Mouse (Mus musculus): ENCODE measurements around the gene Ttc27. TPM values are rescaled to one million over a fixed set of nuclear protein-coding genes. Genes with fewer than 3 reads are reported as not detected.

The Ttc27 gene
- polyA plus RNA-seq, 1 experiment from 2014 or later: 17.7 TPM

- Histone ChIP-seq H3K9me3 (replicated peaks; ENCODE audit: control insufficient read depth, low read length, poor library complexity, severe bottlenecking) (no peaks in the 10 kb centered on the region), H3K4me2 (ENCODE audit: low read length) (no peak overlapping the region), H3K27me3 (ENCODE audit: control insufficient read depth, insufficient read depth, low read depth, low read length) (no peaks in the 10 kb centered on the region), H3K4me1 (ENCODE audit: control insufficient read depth, insufficient read depth, low read length) (no peaks in the 10 kb centered on the region), H3K9ac (ENCODE audit: low read depth, low read length) (no peak overlapping the region), H3K36me3 (ENCODE audit: control insufficient read depth, insufficient read depth, low read length) (no peaks in the 10 kb centered on the region), H3K4me3 (ENCODE audit: low read depth, low read length) (no peak overlapping the region), H3K27ac (ENCODE audit: low read length) (no peak overlapping the region)
- WGBS: 99% methylated on average over 4 of the region's 4 CpGs
- ATAC-seq: no peak
These were observed 54.8 kb downstream of the Ttc27 start for GRCm38 (mm10) chr17:74772364-74772763.

GRCm38 (mm10) chr17:74773556-74773955 is 56.0 kb downstream of the Ttc27 start:
- no peak overlapping the region for H3K9ac ChIP-seq (ENCODE audit: low read depth, low read length)
- H3K4me2 ChIP-seq (ENCODE audit: low read length): no peak overlapping the region
- no peak for ATAC-seq
- H3K27me3 ChIP-seq (ENCODE audit: control insufficient read depth, insufficient read depth, low read depth, low read length): no peaks in the 10 kb centered on the region
- WGBS: 23% methylated on average over 5 of the region's 5 CpGs
- H3K4me1 ChIP-seq (ENCODE audit: control insufficient read depth, insufficient read depth, low read length): no peaks in the 10 kb centered on the region
- H3K27ac ChIP-seq (ENCODE audit: low read length): no peak overlapping the region
- no peak overlapping the region for H3K4me3 ChIP-seq (ENCODE audit: low read depth, low read length)
- no peaks in the 10 kb centered on the region for H3K36me3 ChIP-seq (ENCODE audit: control insufficient read depth, insufficient read depth, low read length)
- no peaks in the 10 kb centered on the region for H3K9me3 ChIP-seq (replicated peaks; ENCODE audit: control insufficient read depth, low read length, poor library complexity, severe bottlenecking)

GRCm38 (mm10) chr17:74780133-74780532 is 62.6 kb downstream of the Ttc27 start:
- no peak for ATAC-seq
- no peaks in the 10 kb centered on the region for H3K36me3 ChIP-seq (ENCODE audit: control insufficient read depth, insufficient read depth, low read length)
- no peak overlapping the region for H3K9ac ChIP-seq (ENCODE audit: low read depth, low read length)
- no peaks in the 10 kb centered on the region for H3K27me3 ChIP-seq (ENCODE audit: control insufficient read depth, insufficient read depth, low read depth, low read length)
- WGBS: 85% methylated on average over 4 of the region's 4 CpGs
- no peak overlapping the region for H3K4me2 ChIP-seq (ENCODE audit: low read length)
- no peaks in the 10 kb centered on the region for H3K4me1 ChIP-seq (ENCODE audit: control insufficient read depth, insufficient read depth, low read length)
- H3K4me3 ChIP-seq (ENCODE audit: low read depth, low read length): no peak overlapping the region
- H3K27ac ChIP-seq (ENCODE audit: low read length): no peak overlapping the region
- H3K9me3 ChIP-seq (replicated peaks; ENCODE audit: control insufficient read depth, low read length, poor library complexity, severe bottlenecking): no peaks in the 10 kb centered on the region

GRCm38 (mm10) chr17:74780627-74781026 is 63.1 kb downstream of the Ttc27 start:
- H3K9ac ChIP-seq (ENCODE audit: low read depth, low read length): no peak overlapping the region
- no peaks in the 10 kb centered on the region for H3K36me3 ChIP-seq (ENCODE audit: control insufficient read depth, insufficient read depth, low read length)
- no peak for ATAC-seq
- H3K4me3 ChIP-seq (ENCODE audit: low read depth, low read length): no peak overlapping the region
- H3K27me3 ChIP-seq (ENCODE audit: control insufficient read depth, insufficient read depth, low read depth, low read length): no peaks in the 10 kb centered on the region
- H3K9me3 ChIP-seq (replicated peaks; ENCODE audit: control insufficient read depth, low read length, poor library complexity, severe bottlenecking): no peaks in the 10 kb centered on the region
- WGBS: 91% methylated on average over 9 of the region's 9 CpGs
- H3K4me1 ChIP-seq (ENCODE audit: control insufficient read depth, insufficient read depth, low read length): no peaks in the 10 kb centered on the region
- H3K4me2 ChIP-seq (ENCODE audit: low read length): no peak overlapping the region
- no peak overlapping the region for H3K27ac ChIP-seq (ENCODE audit: low read length)

- H3K4me3 ChIP-seq (ENCODE audit: low read depth, low read length): no peak overlapping the region
- H3K4me1 ChIP-seq (ENCODE audit: control insufficient read depth, insufficient read depth, low read length): no peaks in the 10 kb centered on the region
- no peak overlapping the region for H3K9ac ChIP-seq (ENCODE audit: low read depth, low read length)
- no peaks in the 10 kb centered on the region for H3K27me3 ChIP-seq (ENCODE audit: control insufficient read depth, insufficient read depth, low read depth, low read length)
- no peaks in the 10 kb centered on the region for H3K9me3 ChIP-seq (replicated peaks; ENCODE audit: control insufficient read depth, low read length, poor library complexity, severe bottlenecking)
- H3K27ac ChIP-seq (ENCODE audit: low read length): no peak overlapping the region
- no peaks in the 10 kb centered on the region for H3K36me3 ChIP-seq (ENCODE audit: control insufficient read depth, insufficient read depth, low read length)
- no peak for ATAC-seq
- H3K4me2 ChIP-seq (ENCODE audit: low read length): no peak overlapping the region
These were observed 64.4 kb downstream of the Ttc27 start for GRCm38 (mm10) chr17:74781911-74782310.

- no peaks in the 10 kb centered on the region for H3K36me3 ChIP-seq (ENCODE audit: control insufficient read depth, insufficient read depth, low read length)
- 82% methylated on average over 5 of the region's 5 CpGs for WGBS
- H3K4me1 ChIP-seq (ENCODE audit: control insufficient read depth, insufficient read depth, low read length): no peaks in the 10 kb centered on the region
- no peak overlapping the region for H3K4me2 ChIP-seq (ENCODE audit: low read length)
- ATAC-seq: no peak
- no peaks in the 10 kb centered on the region for H3K27me3 ChIP-seq (ENCODE audit: control insufficient read depth, insufficient read depth, low read depth, low read length)
- no peak overlapping the region for H3K4me3 ChIP-seq (ENCODE audit: low read depth, low read length)
- H3K9ac ChIP-seq (ENCODE audit: low read depth, low read length): no peak overlapping the region
- H3K9me3 ChIP-seq (replicated peaks; ENCODE audit: control insufficient read depth, low read length, poor library complexity, severe bottlenecking): no peaks in the 10 kb centered on the region
- no peak overlapping the region for H3K27ac ChIP-seq (ENCODE audit: low read length)
These were observed 68.1 kb downstream of the Ttc27 start for GRCm38 (mm10) chr17:74785586-74785985.

- Histone ChIP-seq H3K36me3 (ENCODE audit: control insufficient read depth, insufficient read depth, low read length) (no peaks in the 10 kb centered on the region), H3K4me2 (ENCODE audit: low read length) (no peak overlapping the region), H3K4me1 (ENCODE audit: control insufficient read depth, insufficient read depth, low read length) (no peaks in the 10 kb centered on the region), H3K9ac (ENCODE audit: low read depth, low read length) (no peak overlapping the region), H3K9me3 (replicated peaks; ENCODE audit: control insufficient read depth, low read length, poor library complexity, severe bottlenecking) (no peaks in the 10 kb centered on the region), H3K27me3 (ENCODE audit: control insufficient read depth, insufficient read depth, low read depth, low read length) (no peaks in the 10 kb centered on the region), H3K4me3 (ENCODE audit: low read depth, low read length) (no peak overlapping the region), H3K27ac (ENCODE audit: low read length) (no peak overlapping the region)
- no peak for ATAC-seq
- 90% methylated on average over 10 of the region's 10 CpGs for WGBS
These were observed 68.7 kb downstream of the Ttc27 start for GRCm38 (mm10) chr17:74786198-74786734.

GRCm38 (mm10) chr17:74796023-74796699 is 78.6 kb downstream of the Ttc27 start:
- Histone ChIP-seq H3K9ac (ENCODE audit: low read depth, low read length) (no peak overlapping the region), H3K4me3 (ENCODE audit: low read depth, low read length) (no peak overlapping the region), H3K4me1 (ENCODE audit: control insufficient read depth, insufficient read depth, low read length) (no peaks in the 10 kb centered on the region), H3K36me3 (ENCODE audit: control insufficient read depth, insufficient read depth, low read length) (no peaks in the 10 kb centered on the region), H3K27ac (ENCODE audit: low read length) (no peak overlapping the region), H3K9me3 (replicated peaks; ENCODE audit: control insufficient read depth, low read length, poor library complexity, severe bottlenecking) (no peaks in the 10 kb centered on the region), H3K27me3 (ENCODE audit: control insufficient read depth, insufficient read depth, low read depth, low read length) (no peaks in the 10 kb centered on the region), H3K4me2 (ENCODE audit: low read length) (no peak overlapping the region)
- WGBS: 93% methylated on average over 14 of the region's 14 CpGs
- ATAC-seq: no peak

GRCm38 (mm10) chr17:74799865-74800264 is 82.3 kb downstream of the Ttc27 start:
- no peak overlapping the region for H3K27ac ChIP-seq (ENCODE audit: low read length)

More at GRCm38 (mm10) chr17:74799865-74800264, 82.3 kb downstream of the Ttc27 start:
- Histone ChIP-seq H3K27me3 (ENCODE audit: control insufficient read depth, insufficient read depth, low read depth, low read length) (no peaks in the 10 kb centered on the region), H3K36me3 (ENCODE audit: control insufficient read depth, insufficient read depth, low read length) (peaks cover 2% of the 10 kb centered on the region; the same call in 1 of the 2 replicates), H3K4me2 (ENCODE audit: low read length) (no peak overlapping the region), H3K4me1 (ENCODE audit: control insufficient read depth, insufficient read depth, low read length) (no peaks in the 10 kb centered on the region), H3K9ac (ENCODE audit: low read depth, low read length) (no peak overlapping the region), H3K9me3 (replicated peaks; ENCODE audit: control insufficient read depth, low read length, poor library complexity, severe bottlenecking) (no peaks in the 10 kb centered on the region), H3K4me3 (ENCODE audit: low read depth, low read length) (no peak overlapping the region)
- no peak for ATAC-seq
- 96% methylated on average over 6 of the region's 6 CpGs for WGBS

Data from midbrain, embryonic 16.5 days (tissue).